Mouse (Mus musculus): ENCODE data around the gene Shisa2. TPM values are rescaled to one million over a fixed set of nuclear protein-coding genes. Genes with fewer than 3 reads are reported as not detected.
"Not testable (repeated sequence)": the region's sequence is repeated elsewhere in the genome, so short reads cannot be mapped to it uniquely, and the experiment has no call there.

Shisa2 gene
- polyA plus RNA-seq, 2 experiments = 0.17 to 0.36 TPM

DNA sequence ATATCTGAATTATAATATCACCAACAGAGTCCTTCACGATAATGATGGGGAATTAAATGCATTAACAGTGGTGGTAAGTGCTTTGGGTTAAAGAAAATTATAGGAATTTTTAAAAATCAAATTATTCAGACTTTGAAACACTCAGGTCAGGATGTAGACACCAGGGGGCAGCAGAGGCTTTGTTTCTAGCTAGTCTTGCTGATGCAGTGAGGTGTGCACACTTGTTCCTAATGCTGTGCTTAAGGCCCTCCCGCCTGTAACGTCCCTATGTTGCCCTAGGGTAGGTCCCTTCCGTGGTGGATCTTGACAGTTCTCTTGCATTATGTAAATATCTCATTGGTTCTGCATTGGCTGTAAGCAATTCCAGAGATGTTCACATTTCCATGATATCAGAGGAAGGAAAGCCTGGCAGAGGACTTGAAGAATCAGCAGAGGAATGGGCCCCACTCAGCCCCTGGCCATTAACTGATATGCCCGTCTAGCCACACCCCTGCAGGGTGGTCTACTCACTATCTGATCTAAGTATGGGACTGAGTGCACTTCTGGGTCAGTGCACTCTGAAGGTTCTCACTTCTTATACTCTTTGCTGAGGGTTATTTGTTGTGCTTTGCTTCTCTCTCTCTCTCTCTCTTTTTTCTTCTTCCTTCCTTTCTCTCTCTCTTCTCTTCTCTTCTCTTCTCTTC lies 19.3 kb upstream of the Shisa2 start:
- DNase-seq (ENCODE audit: low read depth in 3 of 3, low spot score in 3 of 3) (peak in 2 of 3 experiments; percentile 24 to 38), ATAC-seq (ENCODE audit: insufficient read depth) (no peak)
- H3K4me2 ChIP-seq (ENCODE audit: low read depth) = no peak overlapping the region

DNA sequence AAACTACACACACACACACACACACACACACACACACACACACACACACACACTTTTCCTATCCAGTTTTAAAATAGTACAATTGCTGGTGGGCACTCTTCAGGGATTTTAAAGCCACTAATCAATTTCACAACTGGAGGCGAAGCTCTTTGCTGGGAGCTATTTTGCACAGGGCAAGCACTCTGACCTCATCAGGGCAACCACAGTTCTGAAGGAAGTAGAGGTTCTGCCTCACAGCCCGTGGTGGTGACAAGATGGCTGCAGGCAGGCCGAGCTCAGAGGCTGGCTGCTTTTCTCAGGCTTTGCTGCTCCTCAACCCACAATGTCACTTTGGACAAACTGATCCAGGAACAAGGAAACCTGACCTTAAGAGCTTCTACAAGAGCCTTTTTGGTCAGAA lies 18.1 kb upstream of the Shisa2 start:
- no peak for ATAC-seq (ENCODE audit: insufficient read depth)
- no peak for DNase-seq (ENCODE audit: low read depth in 3 of 3, low spot score in 3 of 3)
- H3K4me2 ChIP-seq (ENCODE audit: low read depth) = no peak overlapping the region
- no peak overlapping the region for H3K27ac ChIP-seq
- no peaks in the 10 kb centered on the region for H3K4me1 ChIP-seq (replicated peaks; ENCODE audit: control insufficient read depth in 2 of 2, insufficient read depth in 2 of 2, low read length in 1 of 2)
- no peaks in the 10 kb centered on the region for H3K36me3 ChIP-seq (replicated peaks; ENCODE audit: control insufficient read depth, insufficient read depth, low read depth)
- TF ChIP-seq CTCF (IDR thresholded peaks at IDR 0.05; ENCODE audit: low read depth) (no peak), EP300 (IDR thresholded peaks at IDR 0.05; ENCODE audit: low read depth) (no peak)
- WGBS (ENCODE audit: insufficient replicate concordance) = 30% methylated on average over 3 of the region's 3 CpGs
- no peak overlapping the region for H3K4me3 ChIP-seq (ENCODE audit: insufficient read depth in 1 of 2, low read depth in 2 of 2, low read length in 2 of 2)
- no peak overlapping the region for H3K9ac ChIP-seq (replicated peaks)
- no peaks in the 10 kb centered on the region for H3K9me3 ChIP-seq (ENCODE audit: control insufficient read depth, low read length)
- H3K27me3 ChIP-seq (ENCODE audit: control insufficient read depth, insufficient read depth, low read length) = no peaks in the 10 kb centered on the region; the same call in 1 of the 2 replicates

More for the DNA sequence above, 19.3 kb upstream of the Shisa2 start:
- Histone ChIP-seq H3K27me3 (ENCODE audit: control insufficient read depth, insufficient read depth, low read length) (no peaks in the 10 kb centered on the region; the same call in 1 of the 2 replicates), H3K4me3 (ENCODE audit: insufficient read depth in 1 of 2, low read depth in 2 of 2, low read length in 2 of 2) (no peak overlapping the region), H3K27ac (no peak overlapping the region), H3K9me3 (ENCODE audit: control insufficient read depth, low read length) (no peaks in the 10 kb centered on the region), H3K4me1 (replicated peaks; ENCODE audit: control insufficient read depth in 2 of 2, insufficient read depth in 2 of 2, low read length in 1 of 2) (no peaks in the 10 kb centered on the region), H3K36me3 (replicated peaks; ENCODE audit: control insufficient read depth, insufficient read depth, low read depth) (no peaks in the 10 kb centered on the region), H3K9ac (replicated peaks) (no peak overlapping the region)
- 12% methylated on average over 5 of the region's 5 CpGs for WGBS (ENCODE audit: insufficient replicate concordance)
- TF ChIP-seq CTCF (IDR thresholded peaks at IDR 0.05; ENCODE audit: low read depth) (peak; percentile 72), EP300 (IDR thresholded peaks at IDR 0.05; ENCODE audit: low read depth) (no peak)

DNA sequence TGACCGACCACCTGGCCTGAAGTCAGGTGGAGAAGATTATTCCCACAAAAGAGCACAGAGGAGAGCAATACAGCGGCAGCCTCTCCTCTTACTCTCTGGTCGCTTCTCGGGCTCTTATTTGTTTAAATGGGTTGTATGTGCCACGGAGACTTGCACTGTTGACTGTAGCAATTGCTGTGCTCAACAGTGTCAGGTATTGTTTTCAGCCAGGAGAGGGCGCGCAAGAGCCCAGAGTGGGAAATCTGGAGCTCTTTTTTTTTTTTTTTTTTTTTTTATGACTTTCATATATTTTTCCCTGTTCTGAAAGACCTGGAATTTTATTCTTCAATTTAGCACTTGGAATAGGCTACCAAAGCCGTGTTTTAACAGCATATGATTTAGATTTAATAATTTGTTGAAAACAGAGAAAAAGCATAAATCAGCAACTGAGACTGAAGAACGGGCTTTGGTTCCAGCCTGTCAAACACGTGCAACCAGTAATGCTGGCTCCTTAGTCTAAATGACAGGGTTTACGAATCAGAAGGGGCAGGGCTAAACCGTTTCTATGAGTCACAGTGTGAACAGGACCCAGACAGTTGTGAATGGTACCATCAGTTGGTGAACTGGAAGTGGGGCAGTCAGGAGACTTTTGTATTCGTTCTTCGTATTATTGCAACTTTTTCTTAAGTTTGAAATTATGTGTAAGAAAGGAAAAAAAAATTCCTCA lies 12.0 kb upstream of the Shisa2 start:
- Histone ChIP-seq H3K27me3 (ENCODE audit: control insufficient read depth, insufficient read depth, low read length) (no peaks in the 10 kb centered on the region), H3K4me3 (ENCODE audit: insufficient read depth in 1 of 2, low read depth in 2 of 2, low read length in 2 of 2) (no peak overlapping the region), H3K9ac (replicated peaks) (no peak overlapping the region), H3K4me2 (ENCODE audit: low read depth) (no peak overlapping the region), H3K27ac (no peak overlapping the region), H3K9me3 (ENCODE audit: control insufficient read depth, low read length) (no peaks in the 10 kb centered on the region), H3K4me1 (replicated peaks; ENCODE audit: control insufficient read depth in 2 of 2, insufficient read depth in 2 of 2, low read length in 1 of 2) (no peaks in the 10 kb centered on the region), H3K36me3 (replicated peaks; ENCODE audit: control insufficient read depth, insufficient read depth, low read depth) (no peaks in the 10 kb centered on the region)
- TF ChIP-seq CTCF (IDR thresholded peaks at IDR 0.05; ENCODE audit: low read depth) = peak; percentile 67
- no peak for TF ChIP-seq EP300 (IDR thresholded peaks at IDR 0.05; ENCODE audit: low read depth)
- DNase-seq (ENCODE audit: low read depth in 3 of 3, low spot score in 3 of 3) = no peak
- 42% methylated on average over 14 of the region's 14 CpGs for WGBS (ENCODE audit: insufficient replicate concordance)
- ATAC-seq (ENCODE audit: insufficient read depth) = no peak

- not testable (repeated sequence) for H3K4me3 ChIP-seq (ENCODE audit: insufficient read depth in 1 of 2, low read depth in 2 of 2, low read length in 2 of 2); H3K36me3 ChIP-seq (replicated peaks; ENCODE audit: control insufficient read depth, insufficient read depth, low read depth); H3K4me2 ChIP-seq (ENCODE audit: low read depth); ATAC-seq (ENCODE audit: insufficient read depth); H3K9me3 ChIP-seq (ENCODE audit: control insufficient read depth, low read length); DNase-seq (ENCODE audit: low read depth in 3 of 3, low spot score in 3 of 3); H3K4me1 ChIP-seq (replicated peaks; ENCODE audit: control insufficient read depth in 2 of 2, insufficient read depth in 2 of 2, low read length in 1 of 2); H3K9ac ChIP-seq (replicated peaks); H3K27me3 ChIP-seq (ENCODE audit: control insufficient read depth, insufficient read depth, low read length); H3K27ac ChIP-seq
- 53% methylated on average over 3 of the region's 3 CpGs for whole genome bisulfite sequencing (ENCODE audit: insufficient replicate concordance)
Measured at GRCm38 (mm10) chr14:59614149-59614548, 11.0 kb upstream of the Shisa2 start.

DNA sequence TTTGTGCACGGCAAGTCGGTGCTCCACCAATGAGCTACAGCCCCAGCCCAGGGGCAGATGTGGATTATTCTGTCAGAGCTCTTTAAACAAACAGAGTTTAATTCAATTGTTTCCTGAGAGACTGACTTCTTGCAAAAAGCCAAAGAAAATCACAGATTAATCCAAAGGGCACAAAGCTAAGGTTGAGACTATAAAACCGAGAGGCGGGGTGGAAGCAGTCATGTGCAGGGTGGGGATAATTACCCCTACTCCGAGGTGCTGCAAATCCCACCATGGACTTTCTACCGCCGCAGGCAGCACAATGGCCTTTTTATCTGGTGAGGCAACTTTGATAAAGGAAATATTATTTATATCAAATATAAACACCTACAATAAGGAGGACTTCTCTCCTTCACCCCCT lies 8.3 kb upstream of the Shisa2 start:
- Histone ChIP-seq H3K27ac (no peak overlapping the region), H3K27me3 (ENCODE audit: control insufficient read depth, insufficient read depth, low read length) (no peaks in the 10 kb centered on the region), H3K36me3 (replicated peaks; ENCODE audit: control insufficient read depth, insufficient read depth, low read depth) (no peaks in the 10 kb centered on the region), H3K4me3 (ENCODE audit: insufficient read depth in 1 of 2, low read depth in 2 of 2, low read length in 2 of 2) (no peak overlapping the region), H3K9me3 (ENCODE audit: control insufficient read depth, low read length) (no peaks in the 10 kb centered on the region), H3K4me2 (ENCODE audit: low read depth) (no peak overlapping the region), H3K4me1 (replicated peaks; ENCODE audit: control insufficient read depth in 2 of 2, insufficient read depth in 2 of 2, low read length in 1 of 2) (no peaks in the 10 kb centered on the region), H3K9ac (replicated peaks) (no peak overlapping the region)
- ATAC-seq (ENCODE audit: insufficient read depth) = no peak
- 72% methylated on average over 7 of the region's 7 CpGs for WGBS (ENCODE audit: insufficient replicate concordance)
- TF ChIP-seq EP300 (IDR thresholded peaks at IDR 0.05; ENCODE audit: low read depth) = no peak
- no peak for TF ChIP-seq CTCF (IDR thresholded peaks at IDR 0.05; ENCODE audit: low read depth)
- no peak for DNase-seq (ENCODE audit: low read depth in 3 of 3, low spot score in 3 of 3)

Data from liver, embryonic 14.5 days (tissue).